Mouse (Mus musculus) spleen, adult 2 months (tissue): ENCODE data around the gene Gpalpp1.

Experiments used
- CTCF ChIP-seq: fragments of 200-500 bp; IDR thresholded peaks from 2 replicates; pipeline ENCODE4 v1.5.1; 2011; ENCODE audit warnings: mild to moderate bottlenecking, inconsistent platforms; ENCODE audit not compliant: insufficient read depth, insufficient read length, insufficient replicate concordance; ENCODE audit errors: extremely low read depth
- POLR2A ChIP-seq: fragments of 200-500 bp; IDR thresholded peaks from 2 replicates; pipeline ENCODE4 v1.6.1; 2011; ENCODE audit warnings: low read depth, low read length, inconsistent platforms

DNA sequence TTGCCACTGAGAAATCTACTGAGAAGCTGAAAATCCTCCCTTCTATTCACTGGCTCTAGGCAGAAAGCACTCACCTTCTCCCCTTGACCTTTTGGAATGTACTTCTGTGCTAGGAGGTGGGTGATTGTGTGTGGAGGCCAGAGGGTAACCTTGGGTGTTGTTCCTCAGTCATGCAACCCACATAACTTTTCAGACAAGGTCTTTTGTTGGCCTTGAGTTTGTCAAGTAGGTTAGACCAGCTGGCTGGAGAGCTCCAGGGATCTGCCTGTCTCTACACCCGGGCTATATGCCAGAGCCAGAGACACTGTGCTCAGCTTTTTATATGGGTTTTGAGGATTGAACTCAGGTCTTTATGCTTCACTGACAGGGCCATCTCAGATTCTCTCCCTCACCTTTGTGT, 36.4 kb downstream of the Gpalpp1 start:
- TF ChIP-seq CTCF: no peak
- TF ChIP-seq POLR2A: no peak
